Mouse (Mus musculus) left cerebral cortex, adult 2 months (tissue): ENCODE results near the gene Krtap4-7. TPM values are rescaled to one million over a fixed set of nuclear protein-coding genes. Genes with fewer than 3 reads are reported as not detected.
"Not testable (repeated sequence)": the region's sequence is repeated elsewhere in the genome, so short reads cannot be mapped to it uniquely, and the experiment has no call there.

ENCODE experiments used
- DNase-seq, 2 experiments: peaks; one replicate each; pipeline ENCODE4 v3.0.0; 2021 to 2022; ENCODE audit warnings: low spot score in 2 of 2, mixed read lengths in 1 of 2; ENCODE audit errors: extremely low spot score in 1 of 2
- H3K27ac ChIP-seq: fragments of 200-600 bp; 2 replicates; pipeline ENCODE4 v1.8.1; 2022
- H3K4me3 ChIP-seq: fragments of 200-600 bp; 2 replicates; pipeline ENCODE4 v1.8.1; 2022
- CTCF ChIP-seq: fragments of 200-600 bp; IDR thresholded peaks from 2 replicates; pipeline ENCODE4 v1.8.1; 2022; ENCODE audit warnings: antibody characterized with exemption, mild to moderate bottlenecking, moderate library complexity
- intact Hi-C: fragments of 180-260 bp; cut with DNase I; formaldehyde crosslinking; loops from one replicate; pipeline ENCODE4 v1.15.1; 2025
- long read RNA-seq, 2 experiments: library from polyadenylated mRNA; stranded (forward); transcript quantifications; one replicate each; pipeline ENCODE4 v2.0.0; 2021; ENCODE audit warnings: borderline mapping rate in 2 of 2
- total RNA-seq, 2 experiments: library from RNA; stranded (reverse); gene quantifications; 2 replicates each; pipeline ENCODE4 v1.2.3; 2021

Gene Krtap4-7
- total RNA-seq: not detected
- long read RNA-seq, experiment 1: 0 reads
- long read RNA-seq, experiment 2: 0 reads

- intact Hi-C loops: not testable (repeated sequence)
These were observed at the start of gene Krtap4-7 for GRCm38 (mm10) chr11:99643635-99644139. Krtap4-7 (minus strand) TSS chr11:99644089.

GRCm38 (mm10) chr11:99690463-99690862 is 46.6 kb upstream of the Krtap4-7 start, which contains the start of gene Gm14190:
Gm14190 (minus strand) TSS chr11:99690740.
- intact Hi-C loops: no loop called here
- Histone ChIP-seq H3K27ac (no peak within 1 kb of the TSS), H3K4me3 (no peak within 1 kb of the TSS)
- no peak for DNase-seq
- TF ChIP-seq CTCF: no peak

More at GRCm38 (mm10) chr11:99643635-99644139, at the start of gene Krtap4-7:
- not testable (repeated sequence) for H3K4me3 ChIP-seq, H3K27ac ChIP-seq, DNase-seq

- H3K27ac ChIP-seq, intact Hi-C loops, H3K4me3 ChIP-seq, DNase-seq: not testable (repeated sequence)
These were observed 41.3 kb upstream of the Krtap4-7 start for GRCm38 (mm10) chr11:99685235-99685634.

- DNase-seq: no peak
- intact Hi-C loops: no loop called here
- Histone ChIP-seq H3K27ac (no peak overlapping the region), H3K4me3 (no peak overlapping the region)
- no peak for TF ChIP-seq CTCF
These were observed 39.6 kb upstream of the Krtap4-7 start for GRCm38 (mm10) chr11:99683481-99683880.

GRCm38 (mm10) chr11:99665860-99666259 is 22.0 kb upstream of the Krtap4-7 start, which contains the start of gene Krtap4-6:
Krtap4-6 (minus strand) TSS chr11:99665960.
- Histone ChIP-seq H3K4me3 (no peak within 1 kb of the TSS), H3K27ac (no peak within 1 kb of the TSS)
- intact Hi-C loops: no loop called here
- DNase-seq: no peak
- no peak for TF ChIP-seq CTCF

- TF ChIP-seq CTCF: no peak
- no peak for DNase-seq
- Histone ChIP-seq H3K4me3 (no peak overlapping the region), H3K27ac (no peak overlapping the region)
- intact Hi-C loops: no loop called here
These were observed 18.9 kb upstream of the Krtap4-7 start for GRCm38 (mm10) chr11:99662802-99663201.

- no peak overlapping the region for H3K27ac ChIP-seq
- no peak overlapping the region for H3K4me3 ChIP-seq
- intact Hi-C loops: no loop called here
- TF ChIP-seq CTCF: no peak
- no peak for DNase-seq
These were observed 15.4 kb upstream of the Krtap4-7 start for GRCm38 (mm10) chr11:99659256-99659655.

- intact Hi-C loops, DNase-seq, H3K27ac ChIP-seq, H3K4me3 ChIP-seq: not testable (repeated sequence)
These were observed 14.7 kb upstream of the Krtap4-7 start, which contains the start of gene Gm11563 for GRCm38 (mm10) chr11:99658467-99659010. Gm11563 (minus strand) TSS chr11:99658960.

GRCm38 (mm10) chr11:99657051-99657450 is 13.2 kb upstream of the Krtap4-7 start:
- no peak overlapping the region for H3K27ac ChIP-seq
- intact Hi-C loops: no loop called here
- no peak for TF ChIP-seq CTCF

GRCm38 (mm10) chr11:99650136-99650535 is 6.2 kb upstream of the Krtap4-7 start, which contains the start of gene Gm11555:
Gm11555 (minus strand) TSS chr11:99650236.
- Histone ChIP-seq H3K27ac (no peak within 1 kb of the TSS), H3K4me3 (no peak within 1 kb of the TSS)
- intact Hi-C loops: no loop called here
- no peak for TF ChIP-seq CTCF
- no peak for DNase-seq

More at GRCm38 (mm10) chr11:99657051-99657450, 13.2 kb upstream of the Krtap4-7 start:
- DNase-seq: no peak
- H3K4me3 ChIP-seq: no peak overlapping the region

- TF ChIP-seq CTCF: no peak
- peak in 1 of 2 experiments; percentile 21 for DNase-seq
- Histone ChIP-seq H3K4me3 (no peak overlapping the region), H3K27ac (0 out of 2 replicates have a peak overlapping the region, but pooled peaks have one; percentile 1)
- intact Hi-C loops: loop anchor here (5.0 kb wide), 1 partner anchor 179 kb away; no protein-coding TSS in a partner anchor
These were observed 2.6 kb upstream of the Krtap4-7 start for GRCm38 (mm10) chr11:99646444-99646843.

- no peak overlapping the region for H3K4me3 ChIP-seq
- no peak for TF ChIP-seq CTCF
- intact Hi-C loops: no loop called here
- DNase-seq: no peak
- H3K27ac ChIP-seq: no peak overlapping the region
These were observed 462 bp upstream of the Krtap4-7 start for GRCm38 (mm10) chr11:99644351-99644750.

GRCm38 (mm10) chr11:99640926-99641325 is 3.0 kb downstream of the Krtap4-7 start:
- no peak overlapping the region for H3K4me3 ChIP-seq
- TF ChIP-seq CTCF: no peak
- H3K27ac ChIP-seq: no peak overlapping the region
- intact Hi-C loops: no loop called here
- DNase-seq: no peak
